Mouse (Mus musculus) forebrain, postnatal 0 days (tissue): ENCODE data around the gene Pola2. TPM values are rescaled to one million over a fixed set of nuclear protein-coding genes. Genes with fewer than 3 reads are reported as not detected.

Source experiments
- ATAC-seq: fragments of 200-750 bp; cut with Nextera tagmentation; 2 replicates; pipeline ENCODE4 v1.8.0; 2017; ENCODE audit warnings: mild to moderate bottlenecking, moderate library complexity
- DNase-seq: peaks from one replicate; pipeline ENCODE4 v3.0.0-alpha.2; 2015
- H3K27ac ChIP-seq: fragments of 300-500 bp; sonication (generic); 2 replicates; pipeline ENCODE4 v1.5.1; 2014; ENCODE audit warnings: low read depth, mild to moderate bottlenecking, antibody characterized with exemption, low read length, moderate library complexity, mixed read lengths
- H3K27me3 ChIP-seq: fragments of 300-500 bp; sonication (generic); 2 replicates; pipeline ENCODE4 v1.6.1; 2014; ENCODE audit warnings: mild to moderate bottlenecking, low read length, mixed read lengths; ENCODE audit not compliant: insufficient read depth
- H3K36me3 ChIP-seq: fragments of 300-500 bp; sonication (generic); 2 replicates; pipeline ENCODE4 v1.6.1; 2014; ENCODE audit warnings: mild to moderate bottlenecking, moderate library complexity; ENCODE audit not compliant: insufficient read depth
- H3K4me1 ChIP-seq: fragments of 300-500 bp; sonication (generic); 2 replicates; pipeline ENCODE4 v1.6.1; 2014; ENCODE audit warnings: antibody characterized with exemption; ENCODE audit not compliant: insufficient read depth
- H3K4me2 ChIP-seq: fragments of 300-500 bp; sonication (generic); 2 replicates; pipeline ENCODE4 v1.6.1; 2014; ENCODE audit warnings: low read depth, mild to moderate bottlenecking, moderate library complexity
- H3K4me3 ChIP-seq: fragments of 300-500 bp; sonication (generic); 2 replicates; pipeline ENCODE4 v1.5.1; 2014; ENCODE audit warnings: low read depth, low read length, mixed read lengths
- H3K9ac ChIP-seq: fragments of 300-500 bp; sonication (generic); 2 replicates; pipeline ENCODE4 v1.6.1; 2014; ENCODE audit warnings: mild to moderate bottlenecking
- H3K9me3 ChIP-seq: fragments of 300-500 bp; sonication (generic); 2 replicates; pipeline ENCODE4 v1.6.1; 2016; ENCODE audit warnings: low read length
- CTCF ChIP-seq: sonication (generic); IDR thresholded peaks from 2 replicates; pipeline ENCODE4 v1.5.1; 2016; ENCODE audit warnings: antibody characterized with exemption, control low read depth, low read depth
- WGBS: fragments of 180-500 bp; shearing (Covaris S2); extraction: QIAGEN DNeasy Blood & Tissue Kit; methylation state at CpG from one replicate; pipeline ENCODE4 v1.1.7; 2014; 5-methylcytosine and 5-hydroxymethylcytosine counted together
- polyA plus RNA-seq: library from polyadenylated mRNA; unstranded; fragments of >200 nt; fragmentation: Nextera tagmentation; extraction: Ambion mirVana; gene quantifications from 2 replicates; pipeline ENCODE4 v1.2.1, GENCODE M21; 2015
- total RNA-seq: library from RNA; depleted of rRNA; stranded (reverse); fragments of >200 nt; gene quantifications from 2 replicates; pipeline ENCODE4 v1.2.3, GENCODE M21; 2014

The Pola2 gene
- total and polyA plus RNA-seq, 2 experiments from 2014 or later: 13.7 to 18.1 TPM

DNA sequence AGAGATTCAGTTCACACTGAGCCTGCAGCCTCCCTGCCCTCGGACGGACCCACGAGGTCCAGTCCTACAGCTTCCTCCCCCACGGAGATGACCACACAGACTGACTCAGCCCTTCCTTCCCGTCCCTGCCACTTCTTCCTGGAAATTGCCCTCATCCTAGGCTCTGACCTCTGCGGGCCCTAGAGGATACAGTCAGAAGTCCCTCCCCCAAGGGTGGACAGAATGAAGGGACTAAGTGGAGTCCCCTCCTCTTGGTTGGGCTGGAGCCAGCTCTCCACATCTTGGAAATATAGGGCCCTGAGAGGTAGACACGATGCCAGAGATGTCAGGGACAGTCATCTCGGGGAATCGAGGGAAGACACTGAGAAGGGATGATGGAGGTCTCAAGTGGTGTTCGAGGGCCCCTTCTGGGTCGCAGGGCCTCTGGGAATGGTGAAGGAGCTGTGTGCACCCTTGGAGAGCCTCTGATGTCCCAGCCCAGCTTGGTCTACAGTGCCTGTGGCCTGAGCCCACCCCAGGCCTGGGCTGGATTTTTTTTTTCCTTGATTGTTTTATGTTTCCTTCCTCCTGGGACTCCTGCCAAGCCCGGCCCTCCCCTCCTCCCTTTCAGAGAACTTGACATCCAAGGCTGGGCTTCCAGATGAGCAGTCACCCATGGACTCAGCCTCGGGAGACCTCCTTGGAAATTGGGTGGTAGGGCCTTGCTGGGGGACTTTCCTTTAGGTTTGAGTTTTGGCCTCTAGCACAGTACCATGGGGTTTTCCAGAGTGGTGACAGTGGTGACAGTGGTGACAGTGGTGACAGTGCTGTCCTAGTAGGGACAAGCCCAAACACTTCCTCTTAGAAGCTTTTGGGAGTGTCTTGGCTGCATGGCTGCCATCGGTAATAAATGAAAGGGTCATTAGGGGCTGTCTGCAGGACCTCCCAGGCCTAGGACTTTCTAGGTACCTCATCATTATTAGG, 34.1 kb downstream of the Pola2 start:
- Histone ChIP-seq H3K4me3 (no peak overlapping the region), H3K27ac (no peak overlapping the region), H3K9me3 (no peaks in the 10 kb centered on the region), H3K27me3 (no peaks in the 10 kb centered on the region), H3K36me3 (no peaks in the 10 kb centered on the region), H3K4me2 (no peak overlapping the region), H3K9ac (no peak overlapping the region), H3K4me1 (no peaks in the 10 kb centered on the region)
- WGBS: 64% methylated on average over 14 of the region's 14 CpGs
- no peak for TF ChIP-seq CTCF
- DNase-seq (peak; percentile 16), ATAC-seq (no peak)

DNA sequence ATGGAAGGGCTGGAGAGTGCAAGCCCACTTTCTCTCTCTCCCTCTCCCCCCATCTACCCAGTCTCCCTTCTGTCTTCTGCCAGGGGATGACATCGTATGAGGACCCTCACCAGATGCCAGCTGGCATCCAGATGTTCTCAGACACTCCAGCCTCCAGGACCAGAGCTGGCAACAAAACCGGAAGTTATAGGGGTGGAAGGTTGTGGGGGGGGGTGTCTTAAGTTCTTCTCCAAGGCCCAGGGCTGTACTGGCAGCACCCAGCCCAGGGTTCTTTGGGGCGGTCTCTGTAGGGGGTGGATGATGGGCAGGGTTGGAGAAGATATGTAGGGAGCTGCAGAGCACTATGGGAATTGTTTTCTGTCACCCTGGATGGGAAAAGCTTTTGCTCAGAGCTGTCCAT, 35.5 kb downstream of the Pola2 start:
- H3K4me2 ChIP-seq: no peak overlapping the region
- H3K9ac ChIP-seq: no peak overlapping the region
- ATAC-seq: no peak
- no peak overlapping the region for H3K4me3 ChIP-seq
- no peaks in the 10 kb centered on the region for H3K36me3 ChIP-seq
- no peak overlapping the region for H3K27ac ChIP-seq
- H3K27me3 ChIP-seq: no peaks in the 10 kb centered on the region
- 85% methylated on average over 3 of the region's 3 CpGs for WGBS
- TF ChIP-seq CTCF: no peak
- no peak for DNase-seq
- no peaks in the 10 kb centered on the region for H3K4me1 ChIP-seq
- H3K9me3 ChIP-seq: no peaks in the 10 kb centered on the region

DNA sequence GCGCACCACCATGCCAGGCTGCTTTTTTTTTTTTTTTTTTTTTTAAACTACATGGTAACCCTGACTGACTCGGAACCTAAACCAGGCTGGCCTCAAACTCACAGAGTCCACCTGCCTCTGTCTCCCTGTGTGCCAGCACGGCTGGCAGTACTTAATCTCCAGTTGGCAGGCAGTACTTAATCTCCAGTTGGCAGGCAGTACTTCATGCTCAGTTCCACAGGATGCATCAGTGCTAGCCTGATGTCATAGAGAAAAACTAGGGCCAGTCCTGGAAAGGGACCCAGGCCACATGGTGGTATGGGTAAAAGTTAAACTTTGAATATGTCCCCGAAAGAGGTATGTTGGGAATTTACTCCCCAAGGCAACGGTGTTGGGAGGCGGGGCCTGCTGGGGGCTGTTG, 35.9 kb downstream of the Pola2 start:
- 79% methylated on average over 6 of the region's 6 CpGs for WGBS
- Histone ChIP-seq H3K27me3 (no peaks in the 10 kb centered on the region), H3K9me3 (no peaks in the 10 kb centered on the region), H3K4me3 (no peak overlapping the region), H3K4me2 (no peak overlapping the region), H3K27ac (no peak overlapping the region), H3K4me1 (no peaks in the 10 kb centered on the region), H3K36me3 (no peaks in the 10 kb centered on the region), H3K9ac (no peak overlapping the region)
- DNase-seq (no peak), ATAC-seq (no peak)
- no peak for TF ChIP-seq CTCF

DNA sequence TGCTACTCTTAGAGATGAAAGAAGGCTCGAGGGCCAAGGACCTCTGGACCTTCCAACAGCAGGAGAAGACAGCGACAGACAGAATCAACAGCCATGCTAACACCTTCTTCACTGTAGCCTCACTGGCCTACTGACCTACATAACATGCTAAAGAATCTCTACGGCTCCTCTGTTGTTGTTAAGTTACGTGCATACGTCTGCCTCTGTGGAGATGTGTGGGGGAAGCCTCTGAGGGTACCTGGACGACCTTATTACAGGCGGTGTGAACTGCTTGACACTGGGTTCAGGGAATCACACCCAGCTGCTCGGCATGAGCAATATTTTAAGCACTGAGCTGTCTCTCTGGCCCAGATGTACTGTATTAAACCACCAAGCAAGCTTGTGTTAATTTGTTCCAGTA, 36.5 kb downstream of the Pola2 start:
- H3K9ac ChIP-seq: no peak overlapping the region
- DNase-seq (no peak), ATAC-seq (no peak)
- no peak for TF ChIP-seq CTCF
- H3K4me2 ChIP-seq: no peak overlapping the region
- no peaks in the 10 kb centered on the region for H3K9me3 ChIP-seq
- 76% methylated on average over 8 of the region's 8 CpGs for WGBS
- no peak overlapping the region for H3K27ac ChIP-seq
- no peaks in the 10 kb centered on the region for H3K36me3 ChIP-seq
- H3K4me3 ChIP-seq: no peak overlapping the region
- no peaks in the 10 kb centered on the region for H3K27me3 ChIP-seq
- no peaks in the 10 kb centered on the region for H3K4me1 ChIP-seq

DNA sequence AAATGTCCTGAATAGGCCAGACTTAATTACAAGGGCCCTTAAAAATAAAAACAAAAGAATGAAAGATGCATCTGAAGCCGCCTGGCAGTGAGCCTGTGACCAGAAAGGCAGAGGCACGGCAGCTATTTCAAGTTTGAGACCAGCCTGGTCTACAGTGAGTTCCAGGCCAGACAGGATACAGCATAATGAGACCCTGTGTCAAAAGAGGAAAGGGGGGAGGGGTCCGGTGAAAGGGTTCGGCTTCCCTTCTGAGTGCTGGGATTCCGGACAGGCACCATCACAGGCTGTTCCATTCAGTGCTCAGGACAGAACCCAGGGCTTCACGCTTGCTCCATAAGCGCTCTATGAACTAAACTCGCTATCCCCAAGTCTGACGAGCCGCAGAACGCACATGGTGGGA, 37.0 kb downstream of the Pola2 start:
- H3K27me3 ChIP-seq: no peaks in the 10 kb centered on the region
- no peak overlapping the region for H3K9ac ChIP-seq
- H3K4me3 ChIP-seq: no peak overlapping the region
- DNase-seq (no peak), ATAC-seq (no peak)
- no peak overlapping the region for H3K27ac ChIP-seq
- TF ChIP-seq CTCF: no peak
- no peaks in the 10 kb centered on the region for H3K9me3 ChIP-seq
- H3K4me1 ChIP-seq: no peaks in the 10 kb centered on the region
- no peaks in the 10 kb centered on the region for H3K36me3 ChIP-seq
- WGBS: 62% methylated on average over 11 of the region's 11 CpGs
- H3K4me2 ChIP-seq: no peak overlapping the region

DNA sequence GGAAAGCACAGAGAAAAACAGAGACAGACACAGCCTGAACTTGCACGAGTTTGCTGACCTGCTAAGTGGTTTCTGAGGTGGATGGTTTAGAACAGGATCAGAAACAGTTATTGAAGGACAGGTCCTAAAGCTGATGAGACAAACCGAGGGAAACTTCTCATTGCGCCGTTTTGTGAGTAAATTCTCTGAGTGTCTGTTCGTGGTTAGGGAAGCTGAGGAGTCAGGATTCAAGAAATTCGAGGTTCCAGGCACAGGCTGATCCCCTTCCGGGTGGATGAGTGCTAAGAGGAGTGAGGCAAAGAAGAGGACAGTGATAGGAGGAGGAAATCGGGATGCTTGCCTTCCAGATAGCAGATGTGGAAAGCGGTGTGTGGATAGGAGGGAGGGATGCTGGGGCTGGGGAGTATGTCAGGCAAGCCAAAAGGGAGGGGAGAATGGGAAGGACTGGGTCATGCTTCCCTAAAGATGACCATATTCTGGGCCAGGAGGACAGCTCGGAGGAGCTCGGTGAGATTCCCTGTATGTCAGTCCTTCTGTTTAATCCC, 38.6 kb downstream of the Pola2 start:
- DNase-seq (no peak), ATAC-seq (no peak)
- H3K4me1 ChIP-seq: 0 out of 2 replicates have a peak, but pooled peaks cover 3% of the 10 kb centered on the region
- peak overlapping the region; percentile 94 for H3K4me2 ChIP-seq
- 0 out of 2 replicates have a peak overlapping the region, but pooled peaks have one; percentile 6 for H3K27ac ChIP-seq
- peak overlapping the region; percentile 70; the same call in 1 of the 2 replicates for H3K9ac ChIP-seq
- H3K4me3 ChIP-seq: peak overlapping the region; percentile 60
- no peaks in the 10 kb centered on the region for H3K36me3 ChIP-seq
- 31% methylated on average over 11 of the region's 11 CpGs for WGBS
- no peaks in the 10 kb centered on the region for H3K27me3 ChIP-seq
- no peaks in the 10 kb centered on the region for H3K9me3 ChIP-seq
- TF ChIP-seq CTCF: no peak

DNA sequence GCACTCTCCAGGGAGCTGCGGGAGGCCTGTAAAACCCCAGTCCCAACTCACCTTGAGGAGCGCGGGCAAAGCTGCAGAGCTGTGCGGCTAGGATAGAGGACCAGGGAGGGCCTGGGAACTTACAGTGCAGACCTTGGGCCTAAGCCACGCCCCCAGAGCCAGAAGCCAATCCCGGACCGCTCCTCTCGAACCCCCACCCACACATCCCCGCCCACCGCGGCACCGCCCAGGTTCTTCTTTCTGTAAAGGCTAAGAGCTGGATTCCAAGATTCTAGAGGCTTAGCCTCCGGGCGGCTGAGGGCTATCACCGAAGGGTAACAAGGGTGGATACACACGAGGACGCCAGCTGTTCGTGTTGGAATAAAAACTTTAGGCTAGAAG, 39.3 kb downstream of the Pola2 start, which contains the start of gene Cdc42ep2:
Cdc42ep2 (minus strand) TSS at position 104 of the 381 bp plus-strand sequence.
- H3K27ac ChIP-seq: peak within 1 kb of the TSS; percentile 60
- H3K27me3 ChIP-seq: no peaks in the 10 kb centered on the region
- no peaks in the 10 kb centered on the region for H3K36me3 ChIP-seq
- no peaks in the 10 kb centered on the region for H3K9me3 ChIP-seq
- peak; percentile 93 for DNase-seq
- ATAC-seq: peak; percentile 95
- no peak for TF ChIP-seq CTCF
- H3K9ac ChIP-seq: peak within 1 kb of the TSS; percentile 70
- H3K4me1 ChIP-seq: 0 out of 2 replicates have a peak, but pooled peaks cover 3% of the 10 kb centered on the region
- H3K4me2 ChIP-seq: peak within 1 kb of the TSS; percentile 94
- 0% methylated on average over 18 of the region's 18 CpGs for WGBS
- peak within 1 kb of the TSS; percentile 60 for H3K4me3 ChIP-seq
